Mouse (Mus musculus) limb, embryonic 11.5 days (tissue): Measurements from ENCODE around the gene Clcn6. TPM values are rescaled to one million over a fixed set of nuclear protein-coding genes. Genes with fewer than 3 reads are reported as not detected.

Source experiments
- ATAC-seq: fragments of 200-750 bp; cut with Nextera tagmentation; 2 replicates; pipeline ENCODE4 v1.8.0; 2017; ENCODE audit warnings: low read depth; ENCODE audit not compliant: insufficient number of reproducible peaks, low FRiP score, low TSS enrichment
- DNase-seq: peaks from one replicate; pipeline ENCODE4 v3.0.0-alpha.2; 2015; ENCODE audit warnings: low spot score
- H3K27ac ChIP-seq: fragments of 300-500 bp; sonication (generic); replicated peaks from 2 replicates; pipeline ENCODE4 v1.5.1; 2014; ENCODE audit warnings: low read depth, mild to moderate bottlenecking, low read length
- H3K27me3 ChIP-seq: fragments of 300-500 bp; sonication (generic); 2 replicates; pipeline ENCODE4 v1.6.1; 2014; ENCODE audit warnings: mild to moderate bottlenecking, low read length, mixed read lengths; ENCODE audit not compliant: control insufficient read depth, insufficient read depth
- H3K36me3 ChIP-seq: fragments of 300-500 bp; sonication (generic); 2 replicates; pipeline ENCODE4 v1.6.1; 2014; ENCODE audit warnings: mild to moderate bottlenecking, low read length, moderate library complexity, mixed read lengths; ENCODE audit not compliant: control insufficient read depth, insufficient read depth
- H3K4me1 ChIP-seq: fragments of 300-500 bp; sonication (generic); 2 replicates; pipeline ENCODE4 v1.6.1; 2014; ENCODE audit warnings: low read length, mixed read lengths; ENCODE audit not compliant: control insufficient read depth, insufficient read depth
- H3K4me2 ChIP-seq: fragments of 300-500 bp; sonication (generic); 2 replicates; pipeline ENCODE4 v1.6.1; 2014; ENCODE audit warnings: low read depth, mild to moderate bottlenecking, moderate library complexity; ENCODE audit not compliant: severe bottlenecking
- H3K4me3 ChIP-seq: fragments of 300-500 bp; sonication (generic); 2 replicates; pipeline ENCODE4 v1.5.1; 2014; ENCODE audit warnings: low read depth, low read length
- H3K9ac ChIP-seq: fragments of 300-500 bp; sonication (generic); 2 replicates; pipeline ENCODE4 v1.6.1; 2014; ENCODE audit warnings: mild to moderate bottlenecking, low read length
- H3K9me3 ChIP-seq: fragments of 300-500 bp; sonication (generic); 2 replicates; pipeline ENCODE4 v1.6.1; 2016; ENCODE audit warnings: low read length; ENCODE audit not compliant: control insufficient read depth
- WGBS: fragments of 180-500 bp; shearing (Covaris S2); extraction: QIAGEN DNeasy Blood & Tissue Kit; methylation state at CpG from one replicate; pipeline ENCODE4 v1.1.7; 2014; 5-methylcytosine and 5-hydroxymethylcytosine counted together
- polyA plus RNA-seq: library from polyadenylated mRNA; unstranded; fragments of >200 nt; fragmentation: Nextera tagmentation; extraction: Ambion mirVana; gene quantifications from 2 replicates; pipeline ENCODE4 v1.2.1, GENCODE M21; 2014

Clcn6 gene
- polyA plus RNA-seq, 1 experiment from 2014 or later: 7.5 TPM

DNA sequence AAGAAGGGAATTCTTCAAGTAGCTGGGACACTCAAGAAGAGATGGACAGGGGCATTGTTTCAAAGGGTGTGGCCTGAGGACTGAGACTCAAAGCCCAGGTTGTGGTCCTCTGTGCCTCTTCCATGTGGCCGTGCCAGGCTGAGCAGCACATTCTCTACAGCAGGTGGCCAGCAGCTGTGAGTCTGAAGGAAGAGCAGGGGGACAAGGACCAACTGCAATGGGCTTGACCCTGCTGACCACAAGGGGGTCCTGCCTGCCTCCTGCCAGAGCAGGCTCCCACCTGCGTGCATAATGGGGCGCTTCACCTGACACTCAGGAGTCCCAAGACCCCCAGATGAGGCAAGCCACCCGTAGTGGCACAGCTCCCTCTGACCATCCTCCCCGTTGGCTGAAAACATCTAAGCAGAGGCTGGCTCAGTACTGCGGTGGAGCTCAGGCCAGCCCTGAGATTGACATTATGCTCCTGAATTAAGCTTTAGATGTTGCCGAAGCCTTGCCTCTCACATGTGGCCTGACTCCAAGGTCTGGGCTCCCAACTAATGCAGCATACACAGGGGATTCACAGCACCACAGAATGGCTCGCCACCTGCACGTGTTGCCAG lies 19.7 kb upstream of the Clcn6 start:
- Histone ChIP-seq H3K9ac (no peak overlapping the region), H3K9me3 (no peaks in the 10 kb centered on the region), H3K4me3 (no peak overlapping the region), H3K4me2 (no peak overlapping the region), H3K27ac (no peak overlapping the region), H3K4me1 (no peaks in the 10 kb centered on the region), H3K27me3 (no peaks in the 10 kb centered on the region), H3K36me3 (peaks cover 18% of the 10 kb centered on the region)
- ATAC-seq: no peak
- DNase-seq: no peak
- WGBS: 90% methylated on average over 9 of the region's 9 CpGs

DNA sequence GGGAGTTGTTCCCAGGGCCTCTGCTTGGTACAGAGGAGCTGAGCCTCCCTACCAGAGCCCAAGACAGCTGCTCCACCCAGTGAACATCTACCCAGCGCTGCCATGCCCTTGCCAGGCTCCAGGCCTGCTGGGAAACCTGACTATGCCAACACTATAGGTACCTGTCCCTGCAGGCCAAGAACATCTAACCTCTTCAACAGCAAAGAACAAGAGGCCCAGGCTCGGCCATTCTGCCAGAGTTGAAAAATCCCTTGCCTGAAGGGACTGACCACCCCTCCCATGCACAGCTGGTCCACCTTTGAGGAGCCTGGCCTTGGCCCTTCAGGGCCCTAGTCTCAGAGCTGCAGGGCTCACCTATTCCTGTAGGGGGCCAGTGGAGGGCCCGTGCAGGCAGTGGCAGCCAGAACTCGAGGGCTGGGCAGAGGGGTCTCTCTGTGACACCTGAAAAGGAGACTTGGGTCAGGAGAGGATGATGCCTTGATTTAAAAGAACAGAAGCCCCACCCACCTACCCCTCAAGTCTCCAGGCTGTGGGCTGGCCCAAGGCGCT lies 19.1 kb upstream of the Clcn6 start:
- DNase-seq (no peak), ATAC-seq (no peak)
- no peak overlapping the region for H3K4me2 ChIP-seq
- H3K36me3 ChIP-seq: peaks cover 19% of the 10 kb centered on the region
- H3K9ac ChIP-seq: no peak overlapping the region
- 65% methylated on average over 5 of the region's 5 CpGs for WGBS
- no peak overlapping the region for H3K27ac ChIP-seq
- no peak overlapping the region for H3K4me3 ChIP-seq
- H3K27me3 ChIP-seq: no peaks in the 10 kb centered on the region
- H3K9me3 ChIP-seq: no peaks in the 10 kb centered on the region
- no peaks in the 10 kb centered on the region for H3K4me1 ChIP-seq

DNA sequence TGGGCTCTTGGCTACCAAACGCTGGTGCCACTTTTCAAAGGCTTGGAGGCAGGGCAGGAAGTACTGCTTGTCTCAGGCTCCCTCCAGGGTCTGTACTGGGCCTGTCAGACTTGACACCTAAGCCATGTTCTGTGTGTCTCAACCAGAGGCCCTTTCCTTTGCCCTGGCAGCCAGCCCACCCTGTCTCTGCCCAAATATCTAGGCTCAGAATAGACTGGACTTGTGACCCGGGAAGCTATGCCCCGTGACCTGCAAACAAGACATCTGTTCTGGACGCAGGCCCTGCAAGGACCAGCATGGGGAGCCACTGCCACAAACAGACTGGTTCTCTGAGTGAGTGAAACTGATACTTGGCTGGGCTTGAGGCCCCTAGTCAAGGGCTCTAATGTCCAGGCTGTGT lies 18.2 kb upstream of the Clcn6 start:
- 91% methylated on average over 4 of the region's 4 CpGs for WGBS
- H3K4me3 ChIP-seq: no peak overlapping the region
- no peak for DNase-seq
- H3K27me3 ChIP-seq: no peaks in the 10 kb centered on the region
- H3K9me3 ChIP-seq: no peaks in the 10 kb centered on the region
- ATAC-seq: no peak
- no peak overlapping the region for H3K9ac ChIP-seq
- peaks cover 23% of the 10 kb centered on the region for H3K36me3 ChIP-seq
- no peak overlapping the region for H3K4me2 ChIP-seq
- no peak overlapping the region for H3K27ac ChIP-seq
- H3K4me1 ChIP-seq: no peaks in the 10 kb centered on the region

- Histone ChIP-seq H3K27me3 (no peaks in the 10 kb centered on the region), H3K4me2 (no peak overlapping the region), H3K9ac (no peak overlapping the region; the same call in 1 of the 2 replicates), H3K36me3 (peaks cover 23% of the 10 kb centered on the region), H3K4me1 (no peaks in the 10 kb centered on the region), H3K9me3 (no peaks in the 10 kb centered on the region), H3K4me3 (no peak overlapping the region), H3K27ac (no peak overlapping the region)
- WGBS: 85% methylated on average over 7 of the region's 7 CpGs
- ATAC-seq (no peak), DNase-seq (no peak)
Observed at GRCm38 (mm10) chr4:148056246-148056645, 17.6 kb upstream of the Clcn6 start.

DNA sequence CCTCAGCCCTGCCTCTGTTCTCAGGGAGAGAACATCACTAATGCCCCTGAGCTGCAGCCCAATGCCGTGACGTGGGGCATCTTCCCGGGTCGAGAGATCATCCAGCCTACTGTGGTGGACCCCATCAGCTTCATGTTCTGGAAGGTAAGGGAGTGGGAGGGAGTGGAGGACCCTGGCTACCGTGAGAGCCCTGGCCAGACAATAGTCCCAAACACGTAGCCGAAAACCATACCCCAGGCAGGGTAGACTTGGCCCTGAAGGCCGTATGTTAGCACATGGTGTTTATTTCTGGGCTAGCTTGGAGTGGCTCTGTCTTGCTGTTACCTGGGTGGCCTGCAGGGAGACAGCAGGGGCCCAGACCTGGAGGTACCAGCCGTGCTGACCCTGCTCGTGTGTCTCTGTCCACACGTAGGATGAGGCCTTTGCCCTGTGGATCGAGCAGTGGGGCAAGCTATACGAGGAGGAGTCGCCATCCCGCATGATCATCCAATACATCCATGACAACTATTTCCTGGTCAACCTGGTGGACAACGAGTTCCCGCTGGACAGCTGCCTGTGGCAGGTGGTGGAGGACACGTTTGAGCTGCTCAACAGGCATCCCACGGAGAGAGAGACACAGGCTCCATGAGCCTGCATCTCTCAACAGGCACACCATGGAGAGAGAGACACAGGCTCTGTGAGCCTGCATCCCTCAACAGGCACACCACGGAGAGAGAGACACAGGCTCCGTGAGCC lies 16.5 kb upstream of the Clcn6 start:
- no peak for ATAC-seq
- Histone ChIP-seq H3K27ac (no peak overlapping the region), H3K9me3 (no peaks in the 10 kb centered on the region), H3K4me2 (no peak overlapping the region), H3K36me3 (peaks cover 23% of the 10 kb centered on the region), H3K27me3 (no peaks in the 10 kb centered on the region), H3K4me1 (no peaks in the 10 kb centered on the region), H3K4me3 (no peak overlapping the region), H3K9ac (no peak overlapping the region)
- DNase-seq: no peak
- WGBS: 92% methylated on average over 21 of the region's 21 CpGs

GRCm38 (mm10) chr4:148053417-148053920 lies 14.8 kb upstream of the Clcn6 start:
- Histone ChIP-seq H3K27ac (no peak overlapping the region), H3K9me3 (no peaks in the 10 kb centered on the region), H3K4me3 (no peak overlapping the region), H3K36me3 (peaks cover 21% of the 10 kb centered on the region), H3K9ac (no peak overlapping the region), H3K4me2 (no peak overlapping the region), H3K27me3 (no peaks in the 10 kb centered on the region), H3K4me1 (no peaks in the 10 kb centered on the region)
- ATAC-seq (no peak), DNase-seq (no peak)
- 93% methylated on average over 12 of the region's 12 CpGs for WGBS

GRCm38 (mm10) chr4:148052976-148053375 lies 14.4 kb upstream of the Clcn6 start:
- Histone ChIP-seq H3K4me3 (no peak overlapping the region), H3K4me1 (no peaks in the 10 kb centered on the region), H3K9me3 (no peaks in the 10 kb centered on the region), H3K27ac (no peak overlapping the region), H3K36me3 (peaks cover 19% of the 10 kb centered on the region), H3K9ac (no peak overlapping the region), H3K27me3 (no peaks in the 10 kb centered on the region), H3K4me2 (no peak overlapping the region)
- ATAC-seq: no peak
- no peak for DNase-seq
- 80% methylated on average over 2 of the region's 2 CpGs for WGBS

DNA sequence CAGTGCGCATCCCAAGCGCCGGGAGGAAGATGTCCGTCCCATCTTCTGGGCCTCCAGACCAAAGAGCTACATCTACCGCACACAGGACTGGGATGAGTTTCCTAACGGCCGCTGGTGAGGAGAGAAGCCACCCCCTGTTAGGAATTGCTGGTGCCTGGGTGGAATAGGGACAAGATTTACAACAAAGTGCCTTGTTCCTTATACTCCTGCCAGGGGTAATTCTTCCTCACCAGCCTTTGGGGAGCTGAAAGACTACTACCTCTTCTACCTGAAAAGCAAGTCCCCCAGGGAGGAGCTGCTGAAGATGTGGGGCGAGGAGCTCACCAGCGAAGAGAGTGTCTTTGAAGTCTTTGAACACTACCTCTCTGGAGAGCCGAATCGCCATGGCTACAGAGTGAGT lies 13.3 kb upstream of the Clcn6 start:
- H3K36me3 ChIP-seq: peaks cover 19% of the 10 kb centered on the region

More for the DNA sequence above, 13.3 kb upstream of the Clcn6 start:
- Histone ChIP-seq H3K4me3 (no peak overlapping the region), H3K4me1 (no peaks in the 10 kb centered on the region), H3K27me3 (no peaks in the 10 kb centered on the region), H3K9ac (no peak overlapping the region), H3K4me2 (no peak overlapping the region), H3K27ac (no peak overlapping the region), H3K9me3 (no peaks in the 10 kb centered on the region)
- DNase-seq (no peak), ATAC-seq (no peak)
- WGBS: 85% methylated on average over 11 of the region's 11 CpGs
